Mouse (Mus musculus) lung, embryonic 14.5 days (tissue): ENCODE measurements at regions not wholly inside any gene's neighbourhood (a gene's known extent, or its start where the extent isn't known, plus 50 kb on each side); places are given as distances from the start of the nearest gene placed in this dataset.

ENCODE experiments used
- ATAC-seq: fragments of 200-750 bp; cut with Nextera tagmentation; 2 replicates; pipeline ENCODE4 v1.8.0; 2017; ENCODE audit warnings: mild to moderate bottlenecking, moderate TSS enrichment, moderate library complexity; ENCODE audit not compliant: insufficient read depth
- DNase-seq: peaks from one replicate; pipeline ENCODE4 v3.0.0-alpha.2; 2015
- H3K27ac ChIP-seq: fragments of 300-500 bp; sonication (generic); 2 replicates; pipeline ENCODE4 v1.5.1; 2014; ENCODE audit warnings: low read depth, mild to moderate bottlenecking, moderate library complexity
- H3K27me3 ChIP-seq: fragments of 300-500 bp; sonication (generic); 2 replicates; pipeline ENCODE4 v1.6.1; 2014; ENCODE audit warnings: low read length, control low read depth; ENCODE audit not compliant: insufficient read depth
- H3K36me3 ChIP-seq: fragments of 300-500 bp; sonication (generic); 2 replicates; pipeline ENCODE4 v1.6.1; 2014; ENCODE audit warnings: control low read depth; ENCODE audit not compliant: insufficient read depth
- H3K4me1 ChIP-seq: fragments of 300-500 bp; sonication (generic); 2 replicates; pipeline ENCODE4 v1.6.1; 2014; ENCODE audit warnings: antibody characterized with exemption, control low read depth; ENCODE audit not compliant: insufficient read depth
- H3K4me2 ChIP-seq: fragments of 300-500 bp; sonication (generic); 2 replicates; pipeline ENCODE4 v1.6.1; 2014; ENCODE audit warnings: mild to moderate bottlenecking
- H3K4me3 ChIP-seq: fragments of 300-500 bp; sonication (generic); 2 replicates; pipeline ENCODE4 v1.5.1; 2014; ENCODE audit warnings: low read depth, low read length
- H3K9ac ChIP-seq: fragments of 300-500 bp; sonication (generic); 2 replicates; pipeline ENCODE4 v1.6.1; 2014
- H3K9me3 ChIP-seq: fragments of 300-500 bp; sonication (generic); 2 replicates; pipeline ENCODE4 v1.6.1; 2016; ENCODE audit warnings: low read depth, low read length, control low read depth
- CTCF ChIP-seq: IDR thresholded peaks from 2 replicates; pipeline ENCODE4 v1.5.1; 2016; ENCODE audit warnings: antibody characterized with exemption, low read depth
- WGBS: fragments of 180-500 bp; shearing (Covaris S2); extraction: QIAGEN DNeasy Blood & Tissue Kit; methylation state at CpG from one replicate; pipeline ENCODE4 v1.1.7; 2014; 5-methylcytosine and 5-hydroxymethylcytosine counted together

- H3K9me3 ChIP-seq: no peaks in the 10 kb centered on the region
- no peak for DNase-seq
- H3K9ac ChIP-seq: no peak overlapping the region
- no peak overlapping the region for H3K4me3 ChIP-seq
- no peaks in the 10 kb centered on the region for H3K27me3 ChIP-seq
- no peaks in the 10 kb centered on the region for H3K36me3 ChIP-seq
- no peak overlapping the region for H3K27ac ChIP-seq
- no peak for ATAC-seq
- no peak overlapping the region for H3K4me2 ChIP-seq
- no peaks in the 10 kb centered on the region for H3K4me1 ChIP-seq
- TF ChIP-seq CTCF: no peak
- 82% methylated on average over 4 of the region's 4 CpGs for WGBS
Measured at GRCm38 (mm10) chr2:115398550-115398949, 183.0 kb upstream of the BC052040 start.

- Histone ChIP-seq H3K27me3 (no peaks in the 10 kb centered on the region), H3K27ac (no peak overlapping the region), H3K9ac (no peak overlapping the region), H3K4me3 (no peak overlapping the region), H3K36me3 (no peaks in the 10 kb centered on the region), H3K4me2 (no peak overlapping the region), H3K9me3 (no peaks in the 10 kb centered on the region), H3K4me1 (no peaks in the 10 kb centered on the region)
- 80% methylated on average over 6 of the region's 6 CpGs for WGBS
- DNase-seq: no peak
- TF ChIP-seq CTCF: no peak
- no peak for ATAC-seq
Measured at GRCm38 (mm10) chr2:115399107-115399740, 182.3 kb upstream of the BC052040 start.

- H3K27me3 ChIP-seq: no peaks in the 10 kb centered on the region
- no peak overlapping the region for H3K27ac ChIP-seq
- 86% methylated on average over 10 of the region's 10 CpGs for WGBS
- no peak for TF ChIP-seq CTCF
- H3K9me3 ChIP-seq: no peaks in the 10 kb centered on the region
- no peak overlapping the region for H3K4me3 ChIP-seq
- no peak overlapping the region for H3K4me2 ChIP-seq
- no peaks in the 10 kb centered on the region for H3K4me1 ChIP-seq
- H3K36me3 ChIP-seq: no peaks in the 10 kb centered on the region
- H3K9ac ChIP-seq: no peak overlapping the region
- ATAC-seq (no peak), DNase-seq (no peak)
Measured at GRCm38 (mm10) chr2:115399987-115400550, 181.4 kb upstream of the BC052040 start.

DNA sequence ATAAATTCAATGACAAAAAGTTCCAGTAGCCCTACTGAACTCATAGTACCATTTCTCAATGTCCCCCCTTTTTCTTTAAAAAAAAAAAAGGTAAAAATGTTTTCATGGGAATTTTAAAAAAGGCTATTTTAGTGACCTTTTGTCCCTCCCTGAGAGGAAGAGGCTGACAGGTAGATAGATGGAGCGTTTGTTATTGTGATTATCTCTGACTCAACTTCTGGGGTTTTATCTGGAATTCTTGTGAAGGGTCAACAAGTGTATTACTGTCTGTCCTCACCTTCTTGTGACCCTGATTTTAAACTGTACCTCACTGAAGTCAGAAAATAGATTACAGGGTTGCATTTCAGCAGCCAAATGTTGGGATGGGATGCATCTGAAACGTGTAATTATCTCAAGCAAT lies 179.3 kb upstream of the BC052040 start:
- H3K27ac ChIP-seq: no peak overlapping the region
- H3K4me3 ChIP-seq: no peak overlapping the region
- no peak overlapping the region for H3K9ac ChIP-seq
- 31% methylated on average over 2 of the region's 2 CpGs for WGBS
- no peak for ATAC-seq
- no peaks in the 10 kb centered on the region for H3K9me3 ChIP-seq
- no peaks in the 10 kb centered on the region for H3K27me3 ChIP-seq
- H3K4me1 ChIP-seq: no peaks in the 10 kb centered on the region
- no peak for DNase-seq
- H3K36me3 ChIP-seq: no peaks in the 10 kb centered on the region
- H3K4me2 ChIP-seq: no peak overlapping the region
- no peak for TF ChIP-seq CTCF

- peak; percentile 60 for DNase-seq
- no peak for TF ChIP-seq CTCF
- Histone ChIP-seq H3K27me3 (no peaks in the 10 kb centered on the region), H3K27ac (no peak overlapping the region), H3K4me2 (no peak overlapping the region), H3K9ac (no peak overlapping the region), H3K4me1 (no peaks in the 10 kb centered on the region), H3K9me3 (no peaks in the 10 kb centered on the region), H3K36me3 (no peaks in the 10 kb centered on the region), H3K4me3 (no peak overlapping the region)
- ATAC-seq: no peak
- WGBS: 28% methylated on average over 2 of the region's 2 CpGs
Measured at GRCm38 (mm10) chr2:115432476-115432875, 149.0 kb upstream of the BC052040 start.

- WGBS: 6% methylated on average over 1 of the region's 1 CpGs
- Histone ChIP-seq H3K9ac (no peak overlapping the region), H3K9me3 (no peaks in the 10 kb centered on the region), H3K27ac (no peak overlapping the region), H3K4me3 (no peak overlapping the region), H3K27me3 (no peaks in the 10 kb centered on the region), H3K4me1 (no peaks in the 10 kb centered on the region), H3K4me2 (no peak overlapping the region), H3K36me3 (no peaks in the 10 kb centered on the region)
- DNase-seq: no peak
- ATAC-seq: no peak
- no peak for TF ChIP-seq CTCF
Measured at GRCm38 (mm10) chr2:115441100-115441499, 140.4 kb upstream of the BC052040 start.

- ATAC-seq (no peak), DNase-seq (no peak)
- no peak overlapping the region for H3K4me2 ChIP-seq
- no peak overlapping the region for H3K27ac ChIP-seq
- H3K4me1 ChIP-seq: no peaks in the 10 kb centered on the region
- WGBS: 67% methylated on average over 6 of the region's 6 CpGs
- H3K9ac ChIP-seq: no peak overlapping the region
- H3K36me3 ChIP-seq: no peaks in the 10 kb centered on the region
- H3K9me3 ChIP-seq: no peaks in the 10 kb centered on the region
- TF ChIP-seq CTCF: no peak
- no peaks in the 10 kb centered on the region for H3K27me3 ChIP-seq
- H3K4me3 ChIP-seq: no peak overlapping the region
Measured at GRCm38 (mm10) chr2:115449783-115450483, 131.6 kb upstream of the BC052040 start.
